Mouse (Mus musculus) brain, embryonic 18.5 days (tissue): Measurements from ENCODE around the gene Zfand3.

ENCODE experiments used
- DNase-seq: peaks from one replicate; pipeline ENCODE4 v3.0.0-alpha.2; 2012; ENCODE audit warnings: low read depth, low spot score

Zfand3 gene

DNA sequence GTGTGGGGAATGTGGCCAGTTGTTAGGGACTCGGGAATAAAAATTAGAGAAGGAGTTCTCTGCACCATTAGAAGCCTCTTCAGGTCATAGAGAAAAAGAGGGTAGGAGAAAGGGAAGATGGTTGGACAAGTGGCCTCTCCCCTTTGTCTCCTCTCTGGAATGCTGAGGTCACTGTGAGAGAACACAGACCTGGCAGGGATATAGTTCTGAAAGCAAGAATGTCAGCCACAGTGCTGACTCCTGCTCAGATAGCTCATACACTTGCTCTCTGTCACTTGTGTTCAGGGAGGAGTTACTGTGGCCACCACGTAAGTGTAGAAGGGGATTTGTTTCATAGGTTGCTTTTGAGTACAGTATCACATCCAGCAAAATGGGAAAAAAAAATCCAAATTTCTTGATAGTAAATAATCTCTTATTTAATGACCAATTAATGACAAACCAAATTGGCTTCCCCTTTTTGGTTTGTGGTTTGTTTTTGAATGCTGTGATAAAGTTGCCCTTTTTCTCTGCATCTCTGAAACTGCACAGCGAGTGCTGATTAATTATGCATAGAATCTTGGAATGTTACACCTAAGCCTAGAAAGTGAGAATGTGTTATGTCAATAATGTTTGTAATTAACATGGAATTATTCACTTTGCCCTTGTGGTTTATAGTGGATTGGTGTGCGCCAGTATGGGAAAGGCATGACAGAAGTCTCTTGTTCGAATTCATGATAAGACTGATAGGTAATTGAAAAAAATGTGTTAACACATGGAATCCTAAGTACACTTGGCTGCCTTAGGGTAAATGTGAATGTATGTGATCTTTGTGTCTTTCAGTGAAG lies 47.2 kb downstream of the Zfand3 start:
- DNase-seq, result no peak

DNA sequence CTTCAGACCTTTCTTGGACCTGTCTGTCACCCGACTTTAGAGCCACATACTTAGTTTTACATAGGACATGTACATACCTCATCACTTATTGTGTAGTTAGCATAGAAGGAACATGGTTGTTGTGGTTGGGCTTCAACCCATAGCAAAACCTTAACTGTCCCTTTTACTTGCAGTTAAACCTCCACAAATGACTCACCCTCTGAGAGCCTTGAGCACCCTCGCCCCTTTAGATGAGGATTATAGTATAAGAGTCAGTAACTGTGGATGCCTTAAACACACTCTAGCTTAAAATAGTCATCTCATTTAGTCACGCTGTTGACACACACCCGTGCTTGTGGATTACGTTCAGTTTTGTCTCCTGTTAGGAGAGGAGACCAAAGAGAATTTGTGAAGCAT lies 47.8 kb downstream of the Zfand3 start:
- DNase-seq, result no peak

DNA sequence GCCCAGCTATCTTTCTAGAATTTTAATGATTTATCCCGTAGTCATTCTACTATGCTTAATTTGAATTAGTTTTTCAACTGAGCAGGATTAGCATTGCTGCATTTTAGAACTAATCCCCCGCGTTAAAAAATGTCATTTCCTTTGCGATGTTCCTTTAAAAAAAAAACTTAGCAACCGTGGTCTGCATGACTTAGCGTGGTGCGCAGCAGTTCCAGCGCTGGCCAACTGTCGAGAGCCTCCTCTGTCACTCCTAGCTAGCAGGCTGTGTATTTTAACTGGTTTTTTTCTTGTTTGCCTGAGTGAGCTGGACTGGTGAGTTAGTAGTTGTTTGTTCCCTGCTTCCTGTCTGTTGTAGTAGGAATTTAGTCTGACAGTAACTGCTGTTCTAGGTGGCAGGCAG lies 48.9 kb downstream of the Zfand3 start:
- no peak for DNase-seq

DNA sequence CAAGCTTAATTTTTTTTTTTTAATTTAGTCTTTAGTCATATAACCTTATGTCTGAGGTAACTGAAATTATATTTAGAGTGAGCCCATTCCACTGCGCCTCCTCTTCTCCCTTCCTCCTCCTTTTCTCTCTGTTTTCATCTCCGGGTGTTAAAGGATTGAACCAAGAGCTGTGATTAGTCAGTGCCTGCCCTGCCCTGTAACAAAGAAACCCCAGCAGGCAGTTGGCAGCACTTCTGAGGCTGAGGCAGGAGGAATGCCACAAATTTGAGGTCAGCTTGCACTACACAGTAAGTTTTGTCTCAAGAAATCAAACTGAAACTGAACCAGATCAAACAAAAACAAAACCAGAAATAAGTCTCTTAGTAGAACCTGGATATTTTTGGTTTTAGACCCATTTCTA lies 49.3 kb downstream of the Zfand3 start:
- DNase-seq, result no peak

DNA sequence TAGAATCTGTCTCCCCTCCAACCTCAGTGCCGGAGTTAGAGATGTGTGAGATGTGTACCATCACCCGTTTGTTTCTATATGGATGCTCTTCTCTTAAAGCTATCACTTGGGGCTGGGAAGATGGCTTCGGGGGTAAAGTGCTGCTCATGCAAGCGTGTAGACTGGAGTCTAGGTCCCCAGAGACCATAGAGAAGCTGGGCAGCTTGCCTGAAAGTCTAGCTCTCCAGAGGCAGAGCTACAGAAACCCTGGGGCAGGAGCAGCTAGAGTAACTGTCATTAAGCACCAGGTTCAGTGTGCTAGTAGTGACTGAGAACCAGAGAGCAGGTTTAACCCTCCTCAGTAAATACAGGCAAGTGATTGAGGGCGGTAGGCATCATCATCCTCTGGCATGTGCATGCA lies 51.7 kb downstream of the Zfand3 start:
- no peak for DNase-seq

DNA sequence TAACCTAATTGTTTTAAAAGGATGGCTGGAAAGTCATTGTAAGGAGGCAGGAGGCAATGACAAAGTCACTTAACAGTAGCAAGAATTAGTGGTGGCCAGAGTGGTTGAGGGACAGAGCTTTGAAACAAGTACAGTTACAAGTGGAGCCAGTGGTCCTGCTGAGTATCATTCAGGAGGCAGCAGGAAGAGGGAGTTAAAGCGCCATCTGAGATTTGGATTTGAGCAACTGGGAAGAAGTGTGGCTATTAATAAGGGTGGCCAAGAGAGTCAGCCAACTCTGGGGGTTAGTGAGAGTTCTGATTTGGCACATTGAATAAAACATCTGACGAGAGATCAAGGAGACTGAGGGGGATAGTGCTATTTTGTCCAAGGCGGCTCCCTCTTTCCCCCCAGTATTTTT lies 54.1 kb downstream of the Zfand3 start:
- DNase-seq, result no peak

GRCm38 (mm10) chr17:30059066-30059465 lies 54.5 kb downstream of the Zfand3 start:
- no peak for DNase-seq

GRCm38 (mm10) chr17:30061100-30061837 lies 56.7 kb downstream of the Zfand3 start:
- no peak for DNase-seq

DNA sequence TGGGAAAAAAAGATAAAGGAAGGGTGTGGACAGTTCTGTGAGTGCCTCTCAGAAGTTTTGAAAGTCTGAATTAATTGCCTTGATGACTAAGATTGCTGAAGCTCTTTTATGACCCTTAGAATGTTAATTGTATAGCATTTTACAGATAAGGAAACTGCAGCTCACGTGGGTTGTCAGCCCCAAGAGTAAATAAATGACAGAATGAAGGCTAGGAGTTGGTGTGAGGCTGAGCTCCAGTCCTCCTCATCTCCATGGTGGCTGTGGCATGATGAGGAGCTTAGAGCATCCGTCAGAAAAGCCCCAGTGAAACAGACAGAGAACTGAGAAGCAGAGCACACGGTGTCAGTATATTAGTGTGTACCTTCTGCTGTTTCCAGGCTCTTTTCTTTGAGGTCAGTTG lies 59.3 kb downstream of the Zfand3 start:
- no peak for DNase-seq

- DNase-seq, result no peak
Measured at GRCm38 (mm10) chr17:30064746-30065145, 60.2 kb downstream of the Zfand3 start.

- no peak for DNase-seq
Measured at GRCm38 (mm10) chr17:30069776-30070175, 65.2 kb downstream of the Zfand3 start.

- no peak for DNase-seq
Measured at GRCm38 (mm10) chr17:30070631-30071030, 66.1 kb downstream of the Zfand3 start.

GRCm38 (mm10) chr17:30072613-30073012 lies 68.1 kb downstream of the Zfand3 start:
- no peak for DNase-seq

GRCm38 (mm10) chr17:30075896-30076295 lies 71.4 kb downstream of the Zfand3 start:
- DNase-seq, result no peak

DNA sequence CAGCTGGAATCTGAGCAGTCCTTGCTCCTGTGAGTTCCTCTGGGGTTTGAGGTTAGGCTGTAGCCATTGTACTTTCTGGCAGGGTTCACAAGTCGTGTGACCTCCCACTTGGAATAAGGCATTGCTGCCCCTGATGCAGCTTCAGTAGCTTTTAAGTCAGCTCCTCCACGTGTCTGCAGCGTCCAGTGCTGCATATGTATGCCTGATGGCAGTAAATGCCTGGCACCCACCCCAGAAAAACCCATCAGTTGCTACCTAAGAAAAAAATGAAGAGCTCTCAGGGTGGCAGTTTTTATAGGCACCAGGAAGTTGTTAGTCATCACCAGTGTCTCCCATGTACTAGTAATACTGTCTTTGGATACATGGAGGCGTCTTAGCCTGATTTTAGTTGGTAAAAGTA lies 79.5 kb downstream of the Zfand3 start:
- no peak for DNase-seq

- no peak for DNase-seq
Measured at GRCm38 (mm10) chr17:30086695-30087094, 82.2 kb downstream of the Zfand3 start.

DNA sequence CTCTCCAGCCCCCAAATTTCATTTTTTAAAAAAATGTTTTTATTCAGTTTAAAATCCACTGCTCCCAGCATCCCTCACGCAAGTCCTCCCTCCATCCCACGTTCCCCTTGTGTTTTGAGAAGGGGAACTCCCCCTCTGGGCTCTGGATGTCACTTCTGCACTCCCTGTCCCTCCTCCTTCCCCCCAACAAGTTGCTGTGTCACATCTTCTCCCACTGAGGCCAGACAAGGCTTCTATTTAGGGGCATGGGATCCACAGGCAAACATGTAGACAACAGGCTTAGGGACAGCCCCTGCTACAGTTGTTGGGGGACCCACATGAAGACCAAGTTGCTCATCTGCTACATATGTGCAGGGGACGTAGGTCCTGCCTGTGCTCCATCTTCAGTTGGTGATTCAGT lies 83.9 kb downstream of the Zfand3 start:
- DNase-seq, result no peak

DNA sequence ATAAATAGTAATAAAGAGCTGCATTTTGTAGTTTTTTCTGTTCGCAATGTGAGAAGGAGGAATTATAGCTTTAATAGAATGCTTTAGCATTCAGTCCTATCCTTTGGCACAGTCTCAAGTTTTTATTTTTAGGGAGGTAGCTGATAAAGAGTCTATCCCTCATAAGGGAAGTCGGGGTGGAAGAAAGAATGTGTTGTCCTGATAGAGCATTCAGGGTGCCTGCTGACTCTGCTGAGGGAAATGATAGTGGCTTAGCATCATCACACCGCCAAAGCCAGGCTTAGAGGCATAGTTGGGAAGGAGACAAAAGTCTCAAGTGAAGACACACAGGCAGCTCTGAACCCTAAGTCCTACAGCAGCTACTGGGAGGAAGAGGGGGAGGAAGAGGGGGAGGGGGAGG lies 85.9 kb downstream of the Zfand3 start:
- no peak for DNase-seq

DNA sequence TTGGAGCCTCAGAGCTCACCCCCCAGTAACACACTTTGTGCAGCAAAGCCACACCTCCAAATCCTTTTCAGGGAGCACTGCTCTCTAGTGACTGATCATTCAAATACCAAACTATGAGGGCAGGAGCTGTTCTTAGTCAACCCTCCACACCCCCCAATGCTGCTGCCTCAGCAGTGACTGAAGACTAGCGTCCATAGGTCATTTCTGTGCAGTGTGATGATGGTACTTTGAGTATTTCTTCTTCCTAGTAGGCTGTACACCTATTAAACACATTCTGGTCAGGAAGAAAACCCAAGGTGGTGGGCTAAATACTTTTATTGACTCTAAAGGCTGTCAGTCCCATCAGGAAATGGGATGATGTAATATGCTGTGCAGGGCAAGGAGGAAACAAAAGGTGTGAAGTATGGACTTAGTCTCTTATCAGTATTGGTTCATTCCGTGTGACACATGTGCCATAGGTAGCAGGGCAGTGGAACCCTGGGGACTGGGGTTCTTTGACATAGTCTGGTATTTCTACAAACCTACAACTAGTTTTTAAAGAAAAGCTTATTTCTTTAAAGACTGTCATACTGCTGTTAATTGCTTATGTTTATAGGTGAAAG lies 88.7 kb downstream of the Zfand3 start:
- no peak for DNase-seq

DNA sequence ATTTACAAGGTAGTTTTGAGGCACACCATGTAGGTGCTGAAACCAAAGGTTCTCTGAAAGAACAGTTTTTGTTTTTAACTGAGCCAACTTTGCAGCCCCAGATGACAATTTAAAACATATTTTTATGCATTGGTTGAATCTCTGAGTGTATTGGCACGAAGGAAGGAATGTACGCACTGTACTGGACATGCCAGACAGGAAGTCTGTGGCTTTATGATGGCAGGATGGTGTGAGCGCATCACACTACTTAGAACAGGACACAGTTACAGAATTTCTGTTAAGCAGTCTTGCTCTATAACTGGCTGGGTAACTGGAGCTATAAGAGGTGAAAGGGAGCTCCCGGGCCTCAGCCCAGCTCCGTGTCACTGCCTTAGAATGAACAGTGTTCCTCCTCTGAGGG lies 92.6 kb downstream of the Zfand3 start:
- no peak for DNase-seq

DNA sequence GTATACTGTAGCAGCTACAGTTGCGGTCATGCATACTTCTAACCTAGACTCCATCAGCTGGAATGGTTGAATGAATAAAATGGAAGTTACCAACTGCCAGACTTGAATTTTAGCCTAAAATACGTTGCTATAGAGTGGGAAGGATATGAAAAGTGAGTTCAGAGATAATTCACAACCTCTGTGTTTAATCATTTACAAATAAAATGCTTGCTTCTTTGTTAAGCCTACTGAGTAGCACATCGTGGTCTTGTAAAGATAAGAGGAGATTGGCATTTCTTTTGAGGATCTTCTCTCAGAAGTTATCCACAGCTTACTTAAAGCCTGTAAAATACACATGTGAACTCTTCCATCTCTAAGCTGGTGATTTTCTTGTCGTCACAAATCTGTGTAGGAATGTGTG lies 93.1 kb downstream of the Zfand3 start:
- DNase-seq, result no peak

GRCm38 (mm10) chr17:30099670-30100069 lies 95.1 kb downstream of the Zfand3 start:
- no peak for DNase-seq

DNA sequence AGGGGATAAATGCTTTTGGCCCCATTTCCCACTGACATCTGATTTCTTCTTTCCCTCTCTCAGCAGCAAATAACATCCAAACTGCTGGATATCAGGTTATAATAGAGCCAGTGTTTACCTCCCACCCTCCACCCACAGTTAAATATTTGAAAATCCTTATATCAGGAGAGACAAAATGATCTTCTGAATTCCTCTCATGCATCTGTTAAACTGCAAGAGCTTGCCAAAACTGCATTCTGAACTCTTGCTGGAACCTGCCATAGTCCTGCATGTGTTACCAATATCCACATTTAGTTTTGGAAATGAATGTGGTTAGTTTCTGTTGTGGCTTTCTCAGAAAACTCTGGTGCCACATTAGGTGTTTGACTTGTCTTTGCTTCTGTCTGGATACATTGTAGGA lies 97.3 kb downstream of the Zfand3 start:
- DNase-seq, result no peak
